In genomic region chr14:87044401-87044806, GRCm38 (mm10) we compare ENCODE assay signal across 17 mouse cellular contexts.
DNase-seq lines count a peak whose midpoint lies in the region; ATAC-seq and TF ChIP-seq lines count a peak whose summit lies in the region.
"Had no signal": no experiment of that assay in that cellular context is flagged by ENCODE, and none has a peak within 500 bp of the region (broad histone marks: within the 10 kb centered on the region; RNA-seq: fewer than 3 reads in every experiment).

No protein-coding gene starts in this region.

- H3K4me3 ChIP-seq in liver, embryonic 14.5 days (ENCODE audit: insufficient read depth in 1 of 2, low read depth in 2 of 2, low read length in 2 of 2): no peak overlapping the region
- H3K4me3 ChIP-seq in MEL (ENCODE audit: control insufficient read depth in 1 of 2, insufficient read depth in 1 of 2, low read depth in 2 of 2, low read length in 2 of 2): no peak overlapping the region
- H3K4me3 ChIP-seq in forebrain, postnatal 0 days (ENCODE audit: low read depth, low read length): no peak overlapping the region
- H3K4me3 ChIP-seq: erythroblast, embryonic 14.5 days; heart, embryonic 10.5 days; hindbrain, embryonic 10.5 days had no signal

- no peak for TF ChIP-seq POLR2A in MEL (IDR thresholded peaks at IDR 0.05; ENCODE audit: control insufficient read depth in 1 of 2, insufficient read depth in 1 of 2, low read depth in 1 of 2, low read length in 2 of 2, poor library complexity in 1 of 2)

- ATAC-seq in liver, embryonic 14.5 days (ENCODE audit: insufficient read depth): peak; percentile 23; the same call in 1 of the 2 replicates
- ATAC-seq in inflammation-experienced regulatory T-cells, adult 6 months: peak; percentile 23
- ATAC-seq in neutrophil, adult 5-6 weeks (ENCODE audit: extremely low read depth, insufficient number of reproducible peaks, low FRiP score, poor library complexity, severe bottlenecking): peak; percentile 41; the same call in 1 of the 2 replicates
- no peak for ATAC-seq in forebrain, postnatal 0 days
- ATAC-seq: CD4-positive, CD25-positive, alpha-beta regulatory T cell, adult 4 months had no signal

- H3K36me3 ChIP-seq in liver, embryonic 14.5 days (replicated peaks; ENCODE audit: control insufficient read depth, insufficient read depth, low read depth): no peaks in the 10 kb centered on the region; the same call in 1 of the 2 replicates
- H3K36me3 ChIP-seq in MEL (ENCODE audit: control insufficient read depth in 1 of 2, insufficient read depth in 2 of 2, low read length in 2 of 2): peaks cover 0 to 2% of the 10 kb centered on the region in 2 experiments; a peak in 1 of 4 replicates
- H3K36me3 ChIP-seq in forebrain, postnatal 0 days (ENCODE audit: insufficient read depth): no peaks in the 10 kb centered on the region
- H3K36me3 ChIP-seq: heart, embryonic 10.5 days; hindbrain, embryonic 10.5 days had no signal

- H3K9me3 ChIP-seq in liver, embryonic 14.5 days (ENCODE audit: control insufficient read depth, low read length): no peaks in the 10 kb centered on the region
- no peaks in the 10 kb centered on the region for H3K9me3 ChIP-seq in MEL (replicated peaks; ENCODE audit: insufficient read depth, low read length)
- H3K9me3 ChIP-seq in forebrain, postnatal 0 days (ENCODE audit: low read length): no peaks in the 10 kb centered on the region
- H3K9me3 ChIP-seq: heart, embryonic 10.5 days; hindbrain, embryonic 10.5 days had no signal

- intact Hi-C loops in gastrocnemius, postnatal 36 days (cut with DNase I): no loop called here

- H3K4me2 ChIP-seq in liver, embryonic 14.5 days (ENCODE audit: low read depth): no peak overlapping the region
- no peak overlapping the region for H3K4me2 ChIP-seq in forebrain, postnatal 0 days (ENCODE audit: low read depth)
- H3K4me2 ChIP-seq: midbrain, embryonic 11.5 days had no signal

- no peak for DNase-seq in liver, embryonic 14.5 days (ENCODE audit: low read depth in 3 of 3, low spot score in 3 of 3)
- DNase-seq in liver (no peak), MEL (ENCODE audit: low read depth, low spot score) (peak; percentile 16)
- no peak for DNase-seq in gastrocnemius, postnatal 36 days
- no peak for DNase-seq in kidney, adult 9 months
- DNase-seq in forebrain, postnatal 0 days: no peak
- DNase-seq: cerebellum, postnatal 14 days; kidney, adult 8-10 months; retina, postnatal 1 day; thymus, postnatal 4 days had no signal

- H3K79me2 ChIP-seq in MEL (ENCODE audit: control insufficient read depth, insufficient read depth, low read length, poor library complexity): no peaks in the 10 kb centered on the region; the same call in 1 of the 2 replicates

- TF ChIP-seq CTCF in liver, embryonic 14.5 days (IDR thresholded peaks at IDR 0.05; ENCODE audit: low read depth): no peak
- no peak for TF ChIP-seq CTCF in MEL (IDR thresholded peaks at IDR 0.05 in 2 of 3, conservative IDR thresholded peaks at IDR 0.05 in 1 of 3; ENCODE audit: control insufficient read depth in 1 of 3, insufficient read depth in 1 of 3, low read depth in 2 of 3, low read length in 3 of 3, poor library complexity in 1 of 3, severe bottlenecking in 1 of 3)
- TF ChIP-seq CTCF in forebrain, postnatal 0 days (IDR thresholded peaks at IDR 0.05; ENCODE audit: low read depth): no peak

- 16% methylated on average over 5 of the region's 5 CpGs for WGBS in liver, embryonic 14.5 days (ENCODE audit: insufficient replicate concordance)
- 39% methylated on average over 5 of the region's 5 CpGs for WGBS in forebrain, postnatal 0 days

- no peaks in the 10 kb centered on the region for H3K27me3 ChIP-seq in liver, embryonic 14.5 days (ENCODE audit: control insufficient read depth, insufficient read depth, low read length)
- H3K27me3 ChIP-seq in MEL (ENCODE audit: control insufficient read depth in 1 of 2, insufficient read depth in 2 of 2, low read length in 2 of 2): no peaks in the 10 kb centered on the region
- no peaks in the 10 kb centered on the region for H3K27me3 ChIP-seq in forebrain, postnatal 0 days (ENCODE audit: insufficient read depth, low read length)

- TF ChIP-seq EP300 in liver, embryonic 14.5 days (IDR thresholded peaks at IDR 0.05; ENCODE audit: low read depth): no peak
- TF ChIP-seq EP300 in MEL (IDR thresholded peaks at IDR 0.05; ENCODE audit: low read depth in 1 of 2, low read length in 2 of 2): no peak

- H3K27ac ChIP-seq in liver, embryonic 14.5 days: no peak overlapping the region
- no peak overlapping the region for H3K27ac ChIP-seq in MEL (ENCODE audit: control insufficient read depth, low read depth, low read length)
- H3K27ac ChIP-seq in forebrain, postnatal 0 days (ENCODE audit: low read depth, low read length): no peak overlapping the region
- H3K27ac ChIP-seq: heart, embryonic 10.5 days; hindbrain, embryonic 10.5 days had no signal

- no peaks in the 10 kb centered on the region; a peak in 1 of 4 replicates for H3K4me1 ChIP-seq in liver, embryonic 14.5 days (replicated peaks; ENCODE audit: control insufficient read depth in 2 of 2, insufficient read depth in 2 of 2, low read length in 1 of 2)
- H3K4me1 ChIP-seq in MEL (ENCODE audit: control insufficient read depth in 1 of 2, insufficient read depth in 2 of 2, low read length in 2 of 2): no peaks in the 10 kb centered on the region
- no peaks in the 10 kb centered on the region for H3K4me1 ChIP-seq in forebrain, postnatal 0 days (ENCODE audit: insufficient read depth)
- H3K4me1 ChIP-seq: heart, embryonic 10.5 days; hindbrain, embryonic 10.5 days had no signal

- TF ChIP-seq RAD21 in MEL (IDR thresholded peaks at IDR 0.05; ENCODE audit: low read depth, low read length): no peak

- no peak overlapping the region for H3K9ac ChIP-seq in liver, embryonic 14.5 days (replicated peaks)
- H3K9ac ChIP-seq in MEL (ENCODE audit: control insufficient read depth, low read depth, low read length, poor library complexity, severe bottlenecking): no peak overlapping the region
- no peak overlapping the region for H3K9ac ChIP-seq in forebrain, postnatal 0 days

TF ChIP-seq in MEL, 35 proteins besides CTCF, POLR2A, EP300 and RAD21:
- TF ChIP-seq POLR2AphosphoS5 (IDR thresholded peaks at IDR 0.05; ENCODE audit: borderline replicate concordance, low read depth, low read length): no peak
- no peak for TF ChIP-seq USF1 (IDR thresholded peaks at IDR 0.05; ENCODE audit: low read depth, low read length)
- TF ChIP-seq MXI1 (IDR thresholded peaks at IDR 0.05; ENCODE audit: low read depth, low read length): no peak
- no peak for TF ChIP-seq MAZ (IDR thresholded peaks at IDR 0.05; ENCODE audit: low read depth, low read length)
- TF ChIP-seq JUND (IDR thresholded peaks at IDR 0.05; ENCODE audit: low read depth, low read length): no peak
- TF ChIP-seq TCF12 (IDR thresholded peaks at IDR 0.05; ENCODE audit: low read depth, low read length): no peak
- TF ChIP-seq SMC3 (IDR thresholded peaks at IDR 0.05; ENCODE audit: low read depth, low read length): no peak
- no peak for TF ChIP-seq BHLHE40 (IDR thresholded peaks at IDR 0.05; ENCODE audit: borderline replicate concordance, low read depth, low read length)
- TF ChIP-seq E2F4 (IDR thresholded peaks at IDR 0.05; ENCODE audit: borderline replicate concordance, low read depth, low read length): no peak
- TF ChIP-seq MAX (IDR thresholded peaks at IDR 0.05; ENCODE audit: low read length): no peak
- TF ChIP-seq RCOR1 (IDR thresholded peaks at IDR 0.05; ENCODE audit: low read depth, low read length): no peak
- TF ChIP-seq ETS1 (IDR thresholded peaks at IDR 0.05; ENCODE audit: low read depth, low read length): no peak
- no peak for TF ChIP-seq ZMIZ1 (IDR thresholded peaks at IDR 0.05; ENCODE audit: low read depth, low read length)
- no peak for TF ChIP-seq TBP (IDR thresholded peaks at IDR 0.05; ENCODE audit: low read depth, low read length)
- TF ChIP-seq SIN3A (IDR thresholded peaks at IDR 0.05; ENCODE audit: low read length): no peak
